Mouse (Mus musculus): ENCODE results near the gene Ier5. TPM values are rescaled to one million over a fixed set of nuclear protein-coding genes. Genes with fewer than 3 reads are reported as not detected.

The Ier5 gene
- total RNA-seq, 2 experiments from 2014 or later = 7.1 to 9.7 TPM

DNA sequence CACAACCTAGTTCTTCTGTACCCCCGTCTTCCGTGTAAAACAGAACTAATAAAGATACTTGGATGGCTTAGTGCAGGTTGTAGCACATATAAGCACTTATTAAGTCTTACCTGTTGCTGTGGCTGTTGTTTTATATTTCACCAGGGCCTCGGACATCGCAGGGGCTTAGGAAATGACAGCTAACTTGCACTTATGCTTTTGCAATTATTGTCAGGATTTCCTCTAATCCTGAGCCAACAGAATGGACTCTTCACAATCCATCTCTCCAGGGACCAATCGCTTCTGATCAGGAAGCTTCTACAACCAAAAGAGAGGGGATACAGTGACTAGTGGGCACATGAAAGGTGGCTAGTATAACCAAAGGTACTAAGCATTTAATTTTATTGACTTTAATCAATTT lies 4.6 kb upstream of the Ier5 start:
- no peak for DNase-seq
- intact Hi-C loops (cut with DNase I) = no loop called here

DNA sequence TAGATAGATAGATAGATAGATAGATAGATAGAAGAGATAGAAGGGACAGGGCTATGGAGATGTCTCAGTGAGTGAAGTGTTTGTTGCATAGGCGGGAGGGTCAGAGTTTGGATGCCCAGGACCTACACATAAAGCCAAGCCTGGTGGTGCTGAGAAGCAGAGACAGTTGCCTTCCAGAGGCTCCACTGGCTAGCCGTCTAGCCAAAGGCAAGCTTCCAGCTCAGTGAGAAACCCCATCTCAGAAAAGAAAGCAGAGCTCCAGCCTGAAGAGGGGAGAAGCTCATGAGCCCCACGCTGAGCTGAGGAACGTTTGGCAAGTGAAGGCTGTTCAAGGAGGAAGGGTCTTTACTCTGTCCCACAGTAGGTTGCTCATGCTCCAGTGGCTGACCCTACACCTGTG lies 3.2 kb upstream of the Ier5 start:
- intact Hi-C loops (cut with DNase I) = no loop called here
- peak in 1 of 2 experiments; percentile 10 for DNase-seq

DNA sequence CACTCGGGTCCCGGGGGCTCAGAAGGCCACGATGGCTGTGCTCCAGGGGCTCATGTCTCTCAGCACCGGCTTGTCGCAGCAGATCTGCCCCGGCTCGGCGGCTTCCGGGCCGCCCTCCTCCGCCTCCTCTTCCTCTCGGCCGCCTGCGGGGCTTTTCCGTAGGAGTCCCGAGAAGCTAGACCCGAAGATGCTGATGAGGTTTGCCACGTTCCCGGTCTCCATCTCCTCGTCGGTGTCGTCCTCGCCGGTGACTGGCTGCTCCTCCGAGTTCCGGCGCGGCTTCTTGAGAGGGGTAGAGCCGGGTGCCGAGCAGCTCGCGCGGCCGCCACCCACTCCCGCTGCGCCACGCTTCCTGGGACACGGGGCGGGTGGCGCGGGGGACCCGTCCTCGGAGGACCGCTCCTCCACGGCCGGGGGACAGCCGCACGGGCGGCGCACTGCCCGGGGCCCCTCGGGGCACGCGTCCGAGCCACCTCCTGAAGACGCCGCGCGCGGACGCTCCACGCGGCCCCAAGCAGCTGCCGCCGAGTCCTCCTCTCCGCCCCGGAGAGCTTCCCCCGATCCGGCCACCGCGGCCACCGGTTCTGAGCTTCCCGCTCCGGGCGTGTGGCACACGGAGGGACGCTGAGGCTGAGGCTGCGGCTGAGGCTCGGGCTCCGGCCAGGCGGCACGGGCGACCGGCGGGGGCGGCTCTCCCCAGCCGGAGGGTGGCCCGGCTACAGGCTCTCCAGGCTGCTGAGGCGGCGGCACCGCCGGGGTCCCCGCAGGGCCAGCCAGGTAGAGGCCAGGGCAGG lies 753 bp downstream of the Ier5 start:
- intact Hi-C loops (cut with DNase I) = loop anchor here (2.0 kb wide), 1 partner anchor 50 kb away; no protein-coding TSS in a partner anchor

DNA sequence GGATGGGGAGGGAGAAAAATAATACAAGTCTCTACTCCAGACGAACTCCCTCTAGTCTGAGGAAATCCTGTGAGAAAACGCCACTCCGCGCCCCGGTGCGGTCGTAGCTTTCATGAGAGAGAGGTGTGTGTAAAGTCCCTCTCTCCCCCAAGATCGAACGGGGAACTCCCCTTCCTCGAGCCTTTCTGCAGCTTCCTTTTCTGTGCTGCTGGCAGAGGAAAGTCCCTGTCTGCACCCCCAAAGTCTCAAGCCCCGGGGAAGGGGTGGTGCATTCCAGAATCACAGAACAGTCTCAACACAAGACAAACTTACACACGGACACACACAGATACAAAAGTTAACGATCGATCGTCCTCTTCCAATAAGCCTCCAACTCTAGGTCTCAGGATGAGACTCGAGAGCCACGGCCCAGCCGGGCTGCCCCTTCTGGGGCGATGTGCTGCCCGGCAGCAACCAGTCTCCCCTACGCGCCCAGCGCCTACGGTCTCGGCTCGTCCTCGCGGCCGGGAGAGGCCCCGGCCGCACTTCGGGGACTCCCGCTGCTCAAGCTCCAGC lies 1.4 kb downstream of the Ier5 start:
- intact Hi-C loops (cut with DNase I) = loop anchor here (2.0 kb wide), 1 partner anchor 49 kb away; no protein-coding TSS in a partner anchor
- peak in 1 of 2 experiments; percentile 46 for DNase-seq

More for the DNA sequence above, 753 bp downstream of the Ier5 start:
- peak in 1 of 2 experiments; percentile 70 for DNase-seq

DNA sequence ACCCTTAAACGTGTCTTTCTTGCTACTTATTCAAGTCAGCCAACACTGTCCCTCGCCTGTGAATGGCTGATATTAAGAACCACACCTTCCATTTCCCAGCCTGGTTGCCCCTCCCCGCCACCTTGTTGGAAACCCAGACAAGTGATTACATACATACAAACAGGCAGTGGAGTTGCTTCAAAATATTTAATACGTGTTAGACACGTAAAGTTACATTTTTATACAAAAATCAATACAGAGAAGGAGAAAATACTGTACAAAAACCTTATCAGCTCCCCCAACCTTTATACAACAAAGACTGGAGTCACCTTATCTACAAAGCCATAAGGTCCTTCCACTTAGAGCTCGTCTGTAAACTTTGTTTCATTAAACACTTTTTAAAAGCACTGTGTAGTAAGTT lies 2.1 kb downstream of the Ier5 start:
- intact Hi-C loops (cut with DNase I) = no loop called here
- DNase-seq = peak in 1 of 2 experiments; percentile 9

DNA sequence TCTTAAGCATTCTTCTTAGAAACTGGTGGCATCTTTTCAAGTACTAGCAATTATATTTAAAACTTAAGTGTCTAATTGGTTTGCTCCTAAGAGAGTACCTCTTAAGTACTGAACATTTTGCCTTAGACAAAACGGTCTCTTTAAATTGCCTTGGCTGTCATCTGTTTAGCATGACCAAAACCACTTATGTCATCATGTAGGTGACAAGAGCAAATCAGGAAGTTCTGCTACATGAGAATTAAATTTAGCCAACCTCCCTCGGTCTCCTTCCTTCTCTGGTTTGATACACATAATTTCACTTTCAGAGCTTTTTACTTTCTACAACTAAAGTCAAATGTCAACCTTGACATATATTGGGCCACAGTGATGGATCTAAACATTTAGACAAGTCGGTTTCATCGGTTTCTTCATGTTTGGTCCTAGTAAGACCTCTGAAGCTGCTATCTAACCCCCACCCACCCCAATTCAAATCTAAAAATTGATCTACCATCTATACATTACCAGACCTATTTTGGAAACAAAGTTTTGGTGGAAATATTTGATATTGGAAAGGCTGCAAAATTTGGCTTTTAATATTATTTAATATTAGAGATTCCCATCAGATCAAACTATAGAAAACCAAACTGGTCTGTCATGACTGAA lies 2.7 kb downstream of the Ier5 start:
- no peak for DNase-seq

DNA sequence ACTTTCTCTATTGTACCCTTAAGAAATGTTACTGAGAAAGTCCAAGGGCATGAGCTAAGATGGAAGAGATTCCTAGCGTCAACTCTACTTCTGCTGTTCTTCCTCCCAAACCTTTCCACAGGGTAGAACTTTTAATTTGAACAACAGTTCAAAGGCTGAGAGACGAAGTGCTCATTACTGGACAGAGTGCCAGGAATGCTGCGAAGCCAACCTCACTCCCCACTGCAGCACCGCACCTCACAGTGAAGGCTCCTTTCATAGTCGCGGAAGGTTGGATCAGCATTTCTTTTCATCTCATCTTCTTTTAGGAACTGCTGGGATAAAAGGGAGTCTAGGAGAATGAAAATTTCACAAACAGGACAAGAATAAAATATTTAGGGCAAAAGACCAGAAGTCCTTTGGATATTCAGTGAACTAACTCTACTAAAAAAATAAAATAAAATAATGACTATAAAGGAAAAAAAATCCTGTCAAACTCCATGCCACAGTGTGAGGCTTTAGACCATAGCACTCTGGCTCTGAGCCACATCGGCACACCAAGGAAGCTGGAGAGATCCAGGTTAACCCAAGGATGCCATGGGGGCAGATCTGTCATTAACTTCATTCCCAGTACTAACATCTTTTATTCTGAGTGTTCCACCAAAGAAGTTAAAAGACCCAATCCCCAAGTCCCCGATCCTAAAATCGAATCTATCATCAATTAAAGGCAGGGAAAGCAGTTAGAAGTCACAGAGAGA lies 5.3 kb downstream of the Ier5 start:
- intact Hi-C loops (cut with DNase I) = loop anchor here (5.0 kb wide), 1 partner anchor 37 kb away; no protein-coding TSS in a partner anchor
- DNase-seq = peak in 1 of 2 experiments; percentile 6

More for the DNA sequence above, 2.7 kb downstream of the Ier5 start:
- intact Hi-C loops (cut with DNase I) = no loop called here

DNA sequence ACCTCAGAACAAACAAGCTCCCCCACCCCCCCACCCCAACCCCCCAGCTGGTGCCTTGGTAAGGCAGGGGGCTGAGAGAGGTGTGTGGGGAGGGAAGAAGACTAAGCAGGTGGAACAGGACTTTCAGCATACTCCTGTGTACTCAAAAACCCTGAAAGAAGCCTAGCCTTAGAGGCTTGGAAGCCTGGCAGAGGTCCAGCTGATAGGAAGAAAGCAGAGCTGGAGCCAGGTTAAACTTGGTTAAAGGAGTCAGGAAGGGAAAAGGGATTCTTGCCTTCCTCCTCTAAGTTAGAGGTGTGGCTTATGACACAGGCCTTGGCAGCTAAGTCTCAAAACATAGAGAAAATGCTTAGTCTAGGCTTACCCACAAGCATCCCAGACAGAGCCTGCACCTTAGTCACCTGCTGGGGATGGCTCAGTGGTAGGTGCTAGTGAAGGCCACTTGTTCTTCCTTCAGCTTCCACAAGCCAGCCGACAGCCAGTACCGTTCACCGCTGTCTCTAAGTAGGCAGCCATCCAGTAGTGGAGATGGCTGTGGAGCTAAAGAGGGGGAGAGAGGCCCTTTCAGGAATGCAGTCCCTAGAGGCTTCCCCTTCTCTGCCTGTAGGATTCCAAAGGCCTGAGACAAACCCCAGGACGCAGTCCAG lies 6.2 kb downstream of the Ier5 start:
- DNase-seq = no peak
- intact Hi-C loops (cut with DNase I) = loop anchor here (5.0 kb wide), 1 partner anchor 36 kb away; no protein-coding TSS in a partner anchor

DNA sequence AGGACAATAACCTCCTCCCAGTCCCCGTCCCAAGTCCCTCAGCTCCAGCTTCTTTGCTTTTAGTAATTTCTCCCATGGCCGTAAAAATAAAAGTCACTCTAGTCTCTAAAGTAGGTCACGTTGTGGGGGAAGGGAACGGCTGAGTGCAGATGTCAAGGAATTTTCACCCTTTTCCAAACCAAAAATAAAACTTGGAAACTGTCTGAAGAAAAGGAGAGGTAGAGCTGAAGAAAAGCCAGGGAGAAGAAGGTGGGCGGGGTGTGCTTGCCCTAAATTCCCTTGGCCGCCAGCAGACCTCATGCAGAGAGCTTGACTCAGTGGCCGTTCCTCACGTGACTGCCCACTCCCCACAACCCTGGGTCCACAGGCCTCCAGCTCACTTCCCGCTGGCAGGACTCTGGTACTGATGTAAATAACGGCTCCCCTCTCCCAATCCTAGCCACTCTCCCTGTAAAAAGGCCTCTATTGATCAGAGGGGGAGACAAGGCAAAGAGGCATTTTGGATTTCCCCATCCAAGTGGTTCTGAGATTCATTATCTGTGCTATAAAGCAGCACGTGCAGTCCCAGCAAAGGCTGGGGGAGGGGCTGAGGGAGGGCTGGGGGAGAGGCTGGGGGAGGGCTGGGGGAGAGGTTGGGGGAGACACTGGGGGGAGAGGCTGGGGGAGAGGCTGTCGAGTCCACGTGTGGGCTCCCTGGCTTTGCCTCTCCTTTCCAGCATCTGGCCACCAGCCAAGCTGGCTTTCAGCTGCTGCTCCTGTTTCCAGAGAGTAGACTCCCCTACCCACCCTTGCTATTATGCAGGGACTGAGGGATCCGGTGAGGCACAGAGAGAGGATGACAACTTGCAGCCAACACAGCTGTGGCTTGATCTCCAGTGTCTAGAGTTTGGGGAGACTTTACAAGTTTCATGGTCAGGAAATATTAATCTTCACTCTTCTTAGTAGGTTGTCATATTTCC lies 7.3 kb downstream of the Ier5 start:
- DNase-seq = no peak
- intact Hi-C loops (cut with DNase I) = loop anchor here (5.0 kb wide), 1 partner anchor 35 kb away; no protein-coding TSS in a partner anchor

DNA sequence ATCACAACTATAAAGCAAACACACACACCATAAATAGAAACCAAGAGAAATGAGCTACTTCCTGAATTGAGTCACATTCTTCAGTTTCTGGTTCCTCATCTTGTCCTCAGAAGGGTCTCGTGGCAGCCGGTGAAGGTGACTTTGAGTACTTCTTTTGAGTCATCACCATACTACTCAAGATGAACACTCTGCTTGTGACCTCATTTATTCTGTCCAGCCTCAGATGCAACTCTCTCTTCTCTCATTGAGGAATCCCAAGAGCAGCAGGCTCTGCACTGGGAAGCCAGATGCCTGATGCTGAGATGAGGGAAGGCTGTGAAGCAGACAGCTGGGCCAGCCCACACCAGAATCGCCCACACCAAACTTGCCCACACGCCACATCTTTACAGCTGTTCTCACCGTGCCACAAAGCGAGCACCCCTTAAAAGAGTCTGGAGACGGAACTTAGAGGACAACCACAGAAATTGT lies 8.0 kb downstream of the Ier5 start:
- intact Hi-C loops (cut with DNase I) = loop anchor here (5.0 kb wide), 1 partner anchor 34 kb away; no protein-coding TSS in a partner anchor
- no peak for DNase-seq

DNA sequence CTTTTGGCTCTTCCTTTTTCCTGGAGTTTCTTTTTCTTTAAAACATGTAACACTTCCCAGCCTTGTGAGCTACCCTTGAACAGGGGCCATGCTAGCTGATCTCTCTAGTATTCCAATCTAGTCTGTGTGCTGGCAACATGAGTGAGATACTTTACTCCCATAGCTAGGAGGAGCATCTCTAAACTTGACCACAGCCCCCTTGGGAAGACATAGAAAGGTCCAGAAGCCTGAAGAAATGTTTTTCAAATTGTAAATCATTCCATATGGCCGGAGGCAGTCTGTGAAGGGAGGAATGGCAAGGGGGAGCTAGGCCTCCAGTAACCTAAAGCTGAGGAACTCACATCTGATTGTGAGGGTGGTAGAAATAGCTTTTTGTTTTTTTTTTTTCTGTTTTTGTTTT lies 8.7 kb downstream of the Ier5 start:
- no peak for DNase-seq
- intact Hi-C loops (cut with DNase I) = loop anchor here (5.0 kb wide), 1 partner anchor 33 kb away; no protein-coding TSS in a partner anchor

DNA sequence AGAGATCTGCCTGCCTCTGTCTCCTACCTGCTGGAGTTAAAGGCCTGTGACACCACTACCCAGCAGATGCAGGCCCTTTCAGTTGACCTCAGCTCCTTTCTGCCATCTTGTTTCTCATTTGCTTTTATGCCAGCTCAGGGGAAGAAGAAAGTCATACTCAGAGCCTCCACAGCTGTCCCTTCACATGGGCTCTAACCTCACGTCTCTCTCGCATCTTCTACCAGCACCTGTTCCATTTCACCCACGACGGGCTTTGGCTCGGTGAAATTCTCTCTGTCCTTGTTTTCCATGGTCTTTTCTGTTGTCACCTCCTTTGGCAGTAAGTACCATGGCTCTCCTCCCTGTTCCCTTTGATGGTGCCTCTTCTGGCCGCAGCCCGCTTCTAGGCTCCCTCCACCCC lies 9.1 kb downstream of the Ier5 start:
- intact Hi-C loops (cut with DNase I) = loop anchor here (5.0 kb wide), 1 partner anchor 33 kb away; no protein-coding TSS in a partner anchor
- no peak for DNase-seq

DNA sequence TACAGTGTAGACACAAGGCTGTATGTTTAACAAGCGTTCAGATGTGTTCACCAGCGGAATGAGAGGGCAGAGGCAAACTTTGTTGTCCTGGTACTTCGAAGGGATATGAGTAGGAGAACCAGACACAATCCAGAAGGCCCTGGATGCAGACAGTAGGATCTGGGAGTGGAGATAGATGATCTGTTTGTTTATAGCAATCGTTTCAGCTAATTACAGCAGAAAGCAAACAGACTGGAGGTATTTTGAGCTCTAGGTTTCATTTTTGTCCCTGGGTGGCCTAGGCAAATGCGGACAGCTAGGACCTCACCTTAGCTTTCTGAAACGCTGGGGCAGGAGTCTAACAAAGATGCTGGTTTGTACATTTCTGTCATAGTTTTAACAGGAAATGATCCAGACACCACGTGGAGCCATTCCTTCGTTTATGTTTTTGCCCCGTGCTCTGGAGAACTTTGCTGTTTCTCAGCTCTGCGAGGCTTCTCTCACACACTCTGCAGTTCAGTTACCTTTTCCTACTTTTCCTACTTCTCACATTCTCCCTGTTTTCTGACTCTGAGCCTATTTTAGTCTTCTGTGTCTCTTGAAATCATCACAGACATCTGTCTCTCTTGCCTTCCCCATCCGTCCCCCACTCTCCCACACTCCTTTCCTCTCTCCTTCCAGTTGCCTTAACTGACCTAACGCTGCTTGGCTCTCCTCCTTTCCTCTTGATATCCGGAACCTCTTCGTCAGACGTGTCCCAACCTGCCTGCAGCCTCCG lies 10.4 kb downstream of the Ier5 start:
- no peak for DNase-seq
- intact Hi-C loops (cut with DNase I) = loop anchor here (5.0 kb wide), 2 partner anchors 48 to 113 kb away; no protein-coding TSS in a partner anchor

DNA sequence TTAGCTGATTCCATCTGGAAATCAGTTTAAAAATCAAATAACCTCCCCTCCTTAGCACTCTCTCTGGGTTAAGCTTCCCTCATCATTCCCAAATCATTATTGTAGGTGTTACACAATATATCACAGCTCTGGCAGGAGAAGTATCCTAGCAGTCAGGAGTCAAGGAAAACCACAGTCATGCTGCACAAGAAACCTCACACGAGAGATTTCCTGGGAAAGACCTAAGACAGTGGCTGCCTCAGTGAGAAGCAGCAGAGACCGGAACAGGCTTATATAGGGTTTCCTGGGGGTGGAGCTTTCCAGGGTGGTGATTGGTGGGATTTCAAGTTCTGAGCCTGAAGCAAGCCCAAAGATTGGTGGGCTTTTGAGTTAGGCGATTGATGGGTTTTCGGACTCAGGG lies 11.4 kb downstream of the Ier5 start:
- intact Hi-C loops (cut with DNase I) = loop anchor here (5.0 kb wide), 2 partner anchors 49 to 114 kb away; no protein-coding TSS in a partner anchor
- no peak for DNase-seq

DNA sequence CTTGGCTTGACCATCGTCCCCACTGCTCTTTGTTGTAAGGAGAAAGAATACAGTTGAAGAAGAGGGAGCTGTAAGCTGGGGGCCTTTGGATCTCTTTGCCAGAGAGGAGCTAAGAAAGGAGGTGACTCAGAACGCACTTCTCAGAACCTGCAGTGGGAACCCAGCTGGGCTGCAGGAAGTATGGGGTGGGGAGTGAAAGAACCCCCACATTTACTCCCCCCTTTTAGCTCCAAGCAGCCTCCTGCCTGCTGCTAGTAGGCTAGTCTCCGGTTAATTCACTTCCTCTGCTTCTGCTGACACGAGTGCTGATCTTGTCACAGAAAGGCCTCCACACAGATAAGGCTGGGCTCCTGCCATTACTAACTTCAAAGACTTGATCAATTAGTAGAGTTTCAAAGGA lies 12.5 kb downstream of the Ier5 start:
- intact Hi-C loops (cut with DNase I) = loop anchor here (5.0 kb wide), 2 partner anchors 50 to 115 kb away; no protein-coding TSS in a partner anchor
- DNase-seq = no peak

DNA sequence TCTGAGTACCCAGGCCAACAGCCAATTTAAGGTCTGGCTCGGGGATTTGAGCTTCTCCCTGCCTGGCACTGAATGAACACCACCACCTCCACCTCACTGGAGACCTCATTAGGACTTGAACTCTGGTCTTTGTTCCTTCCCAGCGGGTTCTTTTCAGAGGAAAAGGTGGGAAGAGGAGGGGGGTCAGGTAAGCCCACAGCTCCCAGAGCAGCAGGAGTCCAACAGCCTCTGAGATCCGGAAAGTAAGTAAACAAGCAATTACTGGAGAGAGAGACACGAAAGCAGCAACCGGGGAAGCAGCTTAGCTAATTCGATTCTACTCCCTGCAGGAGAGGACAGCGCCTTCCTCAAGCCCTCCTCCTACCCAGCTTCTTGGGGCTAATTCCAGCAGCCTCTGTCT lies 13.0 kb downstream of the Ier5 start:
- intact Hi-C loops (cut with DNase I) = loop anchor here (5.0 kb wide), 2 partner anchors 51 to 116 kb away; no protein-coding TSS in a partner anchor
- DNase-seq = no peak

DNA sequence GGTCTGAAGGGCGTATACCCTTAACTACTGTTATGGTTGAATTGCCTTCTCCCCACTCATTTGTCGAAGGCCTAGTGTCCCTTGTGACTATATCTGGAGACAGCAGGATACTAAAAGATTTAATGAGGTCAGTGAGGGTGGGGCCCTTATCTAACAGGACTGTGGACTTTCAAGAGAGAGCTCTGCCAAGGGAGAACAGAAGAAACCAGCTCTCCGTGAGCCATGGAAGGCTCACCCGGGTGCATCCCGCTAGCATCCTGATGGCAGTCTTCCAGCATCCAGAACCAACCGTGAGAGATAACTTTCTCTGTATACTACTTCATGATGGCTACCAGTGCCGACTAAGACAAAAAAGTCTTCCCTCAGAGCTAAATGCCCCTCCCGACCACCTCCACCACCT lies 14.6 kb downstream of the Ier5 start:
- intact Hi-C loops (cut with DNase I) = loop anchor here (5.0 kb wide), 2 partner anchors 52 to 117 kb away; no protein-coding TSS in a partner anchor
- DNase-seq = no peak
